Mouse (Mus musculus) heart, adult 11 months (tissue): Measurements from ENCODE around the gene Ggt1.

ENCODE experiments used
- DNase-seq: peaks from one replicate; pipeline ENCODE4 v3.0.0; 2022

The Ggt1 gene

GRCm38 (mm10) chr10:75561071-75561654 lies at the start of gene Ggt1:
Gene Ggt1 (plus strand): TSS chr10:75561604.
- DNase-seq, result peak; percentile 86

- peak; percentile 88 for DNase-seq
These were observed 49.5 kb upstream of the Ggt1 start for GRCm38 (mm10) chr10:75511897-75512296.

GRCm38 (mm10) chr10:75512796-75513195 lies 48.6 kb upstream of the Ggt1 start:
- no peak for DNase-seq

GRCm38 (mm10) chr10:75513306-75514067 lies 47.9 kb upstream of the Ggt1 start:
- DNase-seq, result peak; percentile 83

- peak; percentile 89 for DNase-seq
These were observed 47.0 kb upstream of the Ggt1 start for GRCm38 (mm10) chr10:75514361-75514760.

GRCm38 (mm10) chr10:75515216-75516037 lies 46.0 kb upstream of the Ggt1 start:
- peak; percentile 80 for DNase-seq

- peak; percentile 90 for DNase-seq
These were observed 45.2 kb upstream of the Ggt1 start for GRCm38 (mm10) chr10:75516038-75516723.

GRCm38 (mm10) chr10:75516724-75517072 lies 44.7 kb upstream of the Ggt1 start:
- no peak for DNase-seq

- peak; percentile 99 for DNase-seq
These were observed 44.2 kb upstream of the Ggt1 start, which contains the start of gene Snrpd3 for GRCm38 (mm10) chr10:75517073-75517757. Gene Snrpd3 (plus strand): TSS chr10:75517551.

- DNase-seq, result peak; percentile 100
These were observed 43.7 kb upstream of the Ggt1 start, which contains the start of gene Gucd1 for GRCm38 (mm10) chr10:75517758-75518143. Gene Gucd1 (minus strand): TSS chr10:75517972.

GRCm38 (mm10) chr10:75520581-75520980 lies 40.8 kb upstream of the Ggt1 start:
- no peak for DNase-seq

- no peak for DNase-seq
These were observed 39.8 kb upstream of the Ggt1 start for GRCm38 (mm10) chr10:75521643-75522042.

GRCm38 (mm10) chr10:75525450-75525849 lies 36.0 kb upstream of the Ggt1 start:
- peak; percentile 63 for DNase-seq

- DNase-seq, result peak; percentile 57
These were observed 31.1 kb upstream of the Ggt1 start for GRCm38 (mm10) chr10:75530322-75530721.

GRCm38 (mm10) chr10:75531532-75532090 lies 29.8 kb upstream of the Ggt1 start:
- peak; percentile 80 for DNase-seq

GRCm38 (mm10) chr10:75534216-75534615 lies 27.2 kb upstream of the Ggt1 start:
- DNase-seq, result peak; percentile 85

- peak; percentile 97 for DNase-seq
These were observed 26.5 kb upstream of the Ggt1 start for GRCm38 (mm10) chr10:75534934-75535333.

- DNase-seq, result peak; percentile 92
These were observed 26.0 kb upstream of the Ggt1 start for GRCm38 (mm10) chr10:75535423-75535822.

GRCm38 (mm10) chr10:75536123-75536522 lies 25.3 kb upstream of the Ggt1 start:
- peak; percentile 75 for DNase-seq

GRCm38 (mm10) chr10:75547901-75548300 lies 13.5 kb upstream of the Ggt1 start:
- DNase-seq, result peak; percentile 59

- peak; percentile 79 for DNase-seq
These were observed 12.9 kb upstream of the Ggt1 start for GRCm38 (mm10) chr10:75548486-75548885.

- peak; percentile 19 for DNase-seq
These were observed 11.5 kb upstream of the Ggt1 start for GRCm38 (mm10) chr10:75549886-75550285.
